Mouse (Mus musculus) hindbrain, embryonic 14.5 days (tissue): ENCODE results near the gene Ice1. TPM values are rescaled to one million over a fixed set of nuclear protein-coding genes. Genes with fewer than 3 reads are reported as not detected.

Experiments used
- ATAC-seq: fragments of 200-750 bp; cut with Nextera tagmentation; 2 replicates; pipeline ENCODE4 v1.8.0; 2017; ENCODE audit warnings: moderate number of reproducible peaks, mild to moderate bottlenecking, moderate TSS enrichment, moderate library complexity; ENCODE audit not compliant: low FRiP score
- DNase-seq: peaks from one replicate; pipeline ENCODE4 v3.0.0-alpha.2; 2015; ENCODE audit warnings: low spot score
- H3K27ac ChIP-seq: fragments of 300-500 bp; sonication (generic); 2 replicates; pipeline ENCODE4 v1.5.1; 2014; ENCODE audit warnings: mild to moderate bottlenecking, moderate library complexity
- H3K27me3 ChIP-seq: fragments of 300-500 bp; sonication (generic); 2 replicates; pipeline ENCODE4 v1.6.1; 2014; ENCODE audit warnings: mild to moderate bottlenecking, low read length, mixed read lengths; ENCODE audit not compliant: control insufficient read depth, insufficient read depth
- H3K36me3 ChIP-seq: fragments of 300-500 bp; sonication (generic); replicated peaks from 2 replicates; pipeline ENCODE4 v1.6.1; 2014; ENCODE audit not compliant: control insufficient read depth, insufficient read depth
- H3K4me1 ChIP-seq: fragments of 300-500 bp; sonication (generic); replicated peaks from 2 replicates; pipeline ENCODE4 v1.6.1; 2014; ENCODE audit warnings: antibody characterized with exemption, low read length, mixed read lengths; ENCODE audit not compliant: control insufficient read depth, insufficient read depth
- H3K4me2 ChIP-seq: fragments of 300-500 bp; sonication (generic); replicated peaks from 2 replicates; pipeline ENCODE4 v1.6.1; 2014; ENCODE audit warnings: mild to moderate bottlenecking, moderate library complexity
- H3K4me3 ChIP-seq: fragments of 300-500 bp; sonication (generic); replicated peaks from 2 replicates; pipeline ENCODE4 v1.5.1; 2014; ENCODE audit warnings: mild to moderate bottlenecking, low read length
- H3K9ac ChIP-seq: fragments of 300-500 bp; sonication (generic); 2 replicates; pipeline ENCODE4 v1.6.1; 2014
- H3K9me3 ChIP-seq: fragments of 300-500 bp; sonication (generic); 2 replicates; pipeline ENCODE4 v1.6.1; 2016; ENCODE audit warnings: low read length; ENCODE audit not compliant: control insufficient read depth
- WGBS: fragments of 180-500 bp; shearing (Covaris S2); extraction: QIAGEN DNeasy Blood & Tissue Kit; methylation state at CpG from one replicate; pipeline ENCODE4 v1.1.7; 2014; 5-methylcytosine and 5-hydroxymethylcytosine counted together
- polyA plus RNA-seq: library from polyadenylated mRNA; unstranded; fragments of >200 nt; fragmentation: Nextera tagmentation; extraction: Ambion mirVana; gene quantifications from 2 replicates; pipeline ENCODE4 v1.2.1, GENCODE M21; 2014

The Ice1 gene
- polyA plus RNA-seq, 1 experiment from 2014 or later: 47.9 TPM

DNA sequence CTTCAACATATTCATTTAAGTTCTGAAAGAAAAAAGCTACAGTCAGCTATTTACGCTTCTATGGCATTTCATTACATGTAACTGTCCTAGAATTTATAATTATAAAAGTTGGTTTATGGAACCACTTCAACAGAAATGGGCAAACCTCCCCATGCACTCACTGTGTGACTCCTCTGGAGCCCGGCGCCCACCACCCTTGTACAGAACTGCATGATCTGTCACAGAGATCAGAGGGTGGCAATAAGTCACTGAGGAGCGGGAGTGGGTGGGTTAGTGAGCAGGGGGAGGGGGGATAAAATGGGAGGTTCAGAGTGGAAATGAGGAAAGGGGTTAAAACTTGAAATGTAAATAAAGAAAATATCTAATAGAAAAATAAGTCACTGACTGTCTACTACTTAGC lies 13.0 kb downstream of the Ice1 start:
- no peak overlapping the region for H3K27ac ChIP-seq

DNA sequence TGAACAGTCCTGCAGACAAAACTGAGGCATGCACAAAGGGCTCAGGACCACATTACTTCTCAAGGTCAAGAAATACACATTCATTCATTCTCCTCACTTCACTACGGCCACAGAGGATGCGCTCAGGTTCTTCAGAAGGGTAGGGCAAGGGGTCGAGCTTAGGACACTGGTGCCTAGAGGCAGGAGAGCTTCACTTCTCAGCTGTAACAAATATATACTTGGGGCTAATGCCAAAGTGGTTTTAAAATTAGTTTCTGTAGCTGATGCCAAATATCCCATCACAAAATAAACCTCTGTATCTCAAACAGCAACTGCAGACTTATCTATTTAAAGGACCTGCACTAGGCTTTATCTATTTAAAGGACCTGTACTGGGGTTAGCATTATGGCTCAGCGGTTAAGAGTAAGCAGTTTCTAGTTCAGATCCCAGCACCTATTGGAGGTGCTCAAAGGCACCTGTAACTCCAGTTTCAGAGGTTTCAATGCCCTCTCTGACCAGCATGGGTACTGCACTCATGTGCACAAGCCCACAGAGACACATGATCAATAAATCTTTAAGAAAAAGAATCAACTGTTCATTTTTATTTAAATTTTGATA lies 14.9 kb downstream of the Ice1 start:
- no peaks in the 10 kb centered on the region for H3K27me3 ChIP-seq
- no peak overlapping the region for H3K27ac ChIP-seq
- H3K4me1 ChIP-seq: no peaks in the 10 kb centered on the region
- H3K9ac ChIP-seq: no peak overlapping the region
- 96% methylated on average over 4 of the region's 4 CpGs for WGBS
- DNase-seq (no peak), ATAC-seq (no peak)
- peaks cover 31% of the 10 kb centered on the region for H3K36me3 ChIP-seq
- H3K4me2 ChIP-seq: no peak overlapping the region
- H3K4me3 ChIP-seq: no peak overlapping the region
- no peaks in the 10 kb centered on the region for H3K9me3 ChIP-seq

More for the DNA sequence above, 13.0 kb downstream of the Ice1 start:
- WGBS: 84% methylated on average over 4 of the region's 4 CpGs
- Histone ChIP-seq H3K4me3 (no peak overlapping the region), H3K4me1 (no peaks in the 10 kb centered on the region), H3K9ac (no peak overlapping the region), H3K9me3 (peaks cover 3% of the 10 kb centered on the region; the same call in 1 of the 2 replicates), H3K36me3 (peaks cover 15% of the 10 kb centered on the region), H3K4me2 (no peak overlapping the region), H3K27me3 (no peaks in the 10 kb centered on the region)
- DNase-seq (no peak), ATAC-seq (no peak)

DNA sequence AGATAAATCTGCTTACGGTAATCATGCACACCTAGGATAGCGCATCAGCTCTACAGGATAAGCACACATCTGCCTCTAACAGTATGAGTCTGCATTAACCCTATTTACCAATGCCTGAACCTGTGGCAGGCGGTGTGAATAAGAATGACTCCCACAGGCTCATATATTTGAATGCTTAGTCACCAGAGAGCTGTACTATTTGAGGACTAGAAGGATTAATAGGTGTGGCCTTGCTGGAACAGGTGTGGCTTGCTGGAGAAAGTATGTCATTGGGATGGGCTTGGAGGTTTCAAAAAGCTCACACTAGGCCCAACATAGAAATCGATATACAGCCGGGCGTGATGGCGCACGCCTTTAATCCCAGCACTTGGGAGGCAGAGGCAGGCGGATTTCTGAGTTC lies 15.9 kb downstream of the Ice1 start:
- ATAC-seq: no peak
- no peak overlapping the region for H3K4me2 ChIP-seq
- 98% methylated on average over 9 of the region's 9 CpGs for WGBS

DNA sequence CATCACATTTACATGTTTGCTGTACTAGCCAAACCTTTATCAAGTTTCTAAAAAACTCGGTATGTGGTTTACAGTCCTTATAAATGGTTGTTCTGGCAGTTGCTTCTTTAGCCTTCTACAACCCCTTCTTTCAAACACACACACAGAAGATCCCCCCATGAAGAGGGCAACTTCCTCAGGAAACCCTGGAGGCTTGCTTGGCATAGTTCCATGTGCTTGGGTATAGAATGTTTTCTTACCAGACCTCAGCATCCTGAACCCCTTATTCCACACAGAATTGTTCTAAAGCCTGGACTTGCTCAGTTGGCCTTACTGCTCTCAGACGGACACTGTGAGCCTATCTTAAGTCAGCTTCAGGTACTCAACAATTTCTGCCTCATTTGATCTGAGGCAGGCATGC lies 24.6 kb downstream of the Ice1 start:
- H3K4me1 ChIP-seq: no peaks in the 10 kb centered on the region
- no peak overlapping the region for H3K9ac ChIP-seq
- H3K4me2 ChIP-seq: no peak overlapping the region
- WGBS: 81% methylated on average over 2 of the region's 2 CpGs
- H3K36me3 ChIP-seq: peaks cover 94% of the 10 kb centered on the region
- DNase-seq: no peak
- no peaks in the 10 kb centered on the region for H3K9me3 ChIP-seq
- no peak for ATAC-seq
- no peaks in the 10 kb centered on the region for H3K27me3 ChIP-seq
- no peak overlapping the region for H3K4me3 ChIP-seq
- H3K27ac ChIP-seq: no peak overlapping the region

More for the DNA sequence above, 15.9 kb downstream of the Ice1 start:
- Histone ChIP-seq H3K36me3 (peaks cover 42% of the 10 kb centered on the region), H3K27ac (no peak overlapping the region), H3K9me3 (no peaks in the 10 kb centered on the region), H3K9ac (no peak overlapping the region), H3K4me3 (no peak overlapping the region), H3K4me1 (no peaks in the 10 kb centered on the region), H3K27me3 (no peaks in the 10 kb centered on the region)
- no peak for DNase-seq

DNA sequence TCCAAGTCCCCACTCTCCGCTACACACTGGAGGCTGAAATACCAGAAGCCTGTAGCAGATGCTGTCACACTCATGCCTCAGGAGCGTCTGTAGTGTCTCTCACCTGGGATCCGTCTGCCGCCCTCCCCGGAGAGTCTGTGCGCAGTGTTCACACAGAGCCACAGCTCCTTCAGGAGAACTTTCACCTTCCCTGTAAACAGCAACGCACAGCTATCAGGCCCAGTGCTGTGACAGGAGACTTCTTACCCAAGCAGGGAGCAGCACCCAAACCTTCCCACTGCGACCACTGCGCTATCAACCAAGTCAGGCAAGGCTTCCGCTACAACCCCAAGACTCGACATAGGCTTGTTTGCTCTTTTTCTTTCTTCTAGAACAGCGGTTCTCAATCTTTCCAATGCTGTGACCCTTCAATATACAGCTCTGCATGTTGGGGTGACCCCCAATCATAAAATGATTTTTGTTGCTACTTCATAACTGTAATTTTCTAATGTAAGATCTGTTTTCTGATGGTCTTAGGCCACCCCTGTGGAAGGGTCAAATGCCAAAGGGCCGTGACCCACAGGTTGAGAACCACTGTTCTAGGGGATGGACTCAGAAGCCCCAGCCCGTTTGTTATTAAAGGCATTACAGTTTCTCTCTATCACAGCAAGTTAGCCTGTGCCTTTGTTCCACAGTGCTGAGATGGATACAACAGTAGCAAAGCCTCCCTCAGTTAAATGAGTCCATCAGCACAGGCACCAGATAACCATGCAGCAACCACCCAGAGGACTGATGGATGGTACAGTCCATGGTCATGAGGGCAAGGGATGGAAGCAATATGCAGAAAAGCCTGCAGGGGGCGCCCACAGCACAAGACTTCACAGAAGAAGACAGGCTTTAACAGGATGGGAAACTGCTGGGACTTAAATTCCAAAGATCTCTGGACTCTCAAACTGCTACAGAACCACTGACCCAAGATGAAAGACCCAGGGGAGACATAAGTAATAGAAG lies 26.7 kb downstream of the Ice1 start:
- H3K36me3 ChIP-seq: peaks cover 94% of the 10 kb centered on the region
- ATAC-seq: peak; percentile 64; the same call in 1 of the 2 replicates
- 87% methylated on average over 15 of the region's 15 CpGs for WGBS

DNA sequence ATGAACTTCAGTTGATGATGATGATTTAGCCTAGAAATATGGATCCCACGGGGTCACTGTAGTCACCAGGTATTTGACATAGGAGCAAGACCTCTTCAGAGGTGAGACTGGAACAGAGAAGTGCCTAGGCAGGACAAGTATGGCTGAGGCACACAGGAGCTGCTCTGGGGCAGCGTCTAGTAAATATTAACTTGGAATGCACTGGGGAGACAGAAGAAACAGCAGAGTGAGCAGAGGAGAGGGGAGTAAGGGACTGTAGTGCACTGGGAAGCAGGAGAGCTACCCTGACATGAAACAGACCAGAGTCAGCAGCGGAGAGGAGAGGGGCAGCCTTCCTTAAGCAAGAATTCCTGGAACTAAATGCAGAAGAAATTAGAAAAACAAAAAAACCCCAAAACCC lies 27.8 kb downstream of the Ice1 start:
- no peaks in the 10 kb centered on the region for H3K9me3 ChIP-seq
- H3K4me3 ChIP-seq: no peak overlapping the region
- WGBS: 92% methylated on average over 3 of the region's 3 CpGs
- H3K27me3 ChIP-seq: no peaks in the 10 kb centered on the region
- no peaks in the 10 kb centered on the region for H3K4me1 ChIP-seq
- H3K9ac ChIP-seq: no peak overlapping the region
- H3K36me3 ChIP-seq: peaks cover 94% of the 10 kb centered on the region
- no peak for ATAC-seq
- no peak overlapping the region for H3K4me2 ChIP-seq
- DNase-seq: no peak
- H3K27ac ChIP-seq: no peak overlapping the region

More for the DNA sequence above, 26.7 kb downstream of the Ice1 start:
- DNase-seq: peak; percentile 74
- H3K9me3 ChIP-seq: no peaks in the 10 kb centered on the region
- no peaks in the 10 kb centered on the region for H3K27me3 ChIP-seq
- no peaks in the 10 kb centered on the region for H3K4me1 ChIP-seq
- H3K9ac ChIP-seq: no peak overlapping the region
- no peak overlapping the region for H3K4me3 ChIP-seq
- H3K27ac ChIP-seq: no peak overlapping the region
- H3K4me2 ChIP-seq: no peak overlapping the region

DNA sequence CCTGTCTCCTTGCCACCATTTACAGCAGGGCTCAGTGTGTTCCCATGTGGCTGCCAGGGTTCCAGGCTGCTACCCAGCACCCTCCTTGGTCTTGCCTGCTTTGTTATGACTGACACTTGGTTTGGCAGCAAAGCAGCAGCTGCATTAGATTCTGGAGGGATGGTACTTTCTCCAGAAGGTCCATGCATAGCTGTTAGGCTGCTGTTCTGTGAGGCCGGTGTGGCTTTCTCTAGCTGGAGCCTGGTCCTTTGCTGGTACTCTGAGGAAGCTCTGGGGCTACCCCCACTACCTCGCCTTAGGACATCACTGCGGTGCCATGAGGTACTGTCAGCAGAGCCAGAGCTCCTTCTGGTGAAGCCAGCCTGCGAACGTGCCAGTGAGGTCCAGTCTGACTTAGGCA lies 32.1 kb downstream of the Ice1 start:
- no peak overlapping the region for H3K4me3 ChIP-seq
- ATAC-seq (no peak), DNase-seq (no peak)
- no peaks in the 10 kb centered on the region for H3K4me1 ChIP-seq
- peaks cover 100% of the 10 kb centered on the region for H3K36me3 ChIP-seq
- no peak overlapping the region for H3K9ac ChIP-seq
- H3K9me3 ChIP-seq: no peaks in the 10 kb centered on the region
- no peak overlapping the region for H3K4me2 ChIP-seq
- 97% methylated on average over 5 of the region's 5 CpGs for WGBS
- H3K27ac ChIP-seq: no peak overlapping the region
- no peaks in the 10 kb centered on the region for H3K27me3 ChIP-seq

DNA sequence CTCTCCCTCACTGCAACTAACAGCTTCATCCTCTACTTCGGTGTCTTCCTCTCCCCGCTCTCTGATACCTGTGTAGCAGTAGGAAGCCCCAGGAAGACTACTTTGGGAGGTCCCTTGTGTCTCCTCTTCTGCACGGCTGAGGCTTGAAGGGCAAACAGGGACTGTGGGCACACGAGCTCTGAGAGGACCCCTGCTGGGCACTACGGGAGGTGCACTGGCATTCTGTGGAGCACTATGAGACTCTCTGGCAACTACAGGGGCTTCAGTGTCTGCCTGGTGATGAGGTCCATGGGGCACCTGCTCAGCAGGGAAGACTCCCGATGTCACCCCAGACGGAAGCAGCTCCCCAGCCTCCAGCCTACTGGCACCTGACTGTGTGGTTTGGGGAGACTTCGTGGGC lies 32.7 kb downstream of the Ice1 start:
- peaks cover 100% of the 10 kb centered on the region for H3K36me3 ChIP-seq
- 85% methylated on average over 8 of the region's 8 CpGs for WGBS
- H3K9me3 ChIP-seq: no peaks in the 10 kb centered on the region
- H3K27me3 ChIP-seq: no peaks in the 10 kb centered on the region
- no peak overlapping the region for H3K4me2 ChIP-seq
- ATAC-seq: no peak
- no peak overlapping the region for H3K27ac ChIP-seq
- no peak for DNase-seq
- H3K4me1 ChIP-seq: no peaks in the 10 kb centered on the region
- no peak overlapping the region for H3K9ac ChIP-seq
- H3K4me3 ChIP-seq: no peak overlapping the region

DNA sequence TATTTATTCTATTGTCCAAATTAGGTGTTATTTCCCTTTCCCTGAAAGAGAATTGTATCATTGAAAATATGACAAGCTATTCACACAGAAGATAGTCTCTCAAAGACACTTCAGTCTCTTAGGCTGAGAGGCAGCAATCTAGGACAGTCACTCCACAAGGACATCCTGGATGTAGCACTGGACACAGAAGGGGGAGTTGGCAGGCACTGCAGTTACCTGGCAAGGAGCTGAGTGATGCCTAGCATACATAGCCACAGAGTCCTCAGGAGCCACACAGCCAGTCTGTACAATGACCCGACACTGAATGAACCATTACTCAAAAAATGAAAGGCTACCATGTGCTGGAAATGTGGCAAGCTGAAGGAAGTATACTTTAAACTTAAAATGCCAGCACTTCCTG lies 35.9 kb downstream of the Ice1 start:
- DNase-seq (no peak), ATAC-seq (no peak)
- Histone ChIP-seq H3K4me1 (no peaks in the 10 kb centered on the region), H3K27ac (no peak overlapping the region), H3K9me3 (no peaks in the 10 kb centered on the region), H3K4me3 (no peak overlapping the region), H3K36me3 (peaks cover 95% of the 10 kb centered on the region), H3K4me2 (no peak overlapping the region), H3K27me3 (no peaks in the 10 kb centered on the region), H3K9ac (no peak overlapping the region)
- WGBS: 93% methylated on average over 1 of the region's 1 CpGs
